Mouse (Mus musculus) midbrain, embryonic 11.5 days (tissue): Measurements from ENCODE around the gene Rbfox1. TPM values are rescaled to one million over a fixed set of nuclear protein-coding genes. Genes with fewer than 3 reads are reported as not detected.

Experiments used
- ATAC-seq: fragments of 200-750 bp; cut with Nextera tagmentation; 2 replicates; pipeline ENCODE4 v1.8.0; 2017; ENCODE audit warnings: moderate TSS enrichment, moderate library complexity; ENCODE audit not compliant: low FRiP score
- DNase-seq: peaks from one replicate; pipeline ENCODE4 v3.0.0; 2015; ENCODE audit warnings: low spot score; ENCODE audit errors: missing footprints
- H3K27ac ChIP-seq: fragments of 300-500 bp; sonication (generic); 2 replicates; pipeline ENCODE4 v1.5.1; 2014; ENCODE audit warnings: low read depth, low read length
- H3K27me3 ChIP-seq: fragments of 300-500 bp; sonication (generic); 2 replicates; pipeline ENCODE4 v1.6.1; 2014; ENCODE audit warnings: mild to moderate bottlenecking, low read length, moderate library complexity, mixed read lengths; ENCODE audit not compliant: control insufficient read depth, insufficient read depth
- H3K36me3 ChIP-seq: fragments of 300-500 bp; sonication (generic); 2 replicates; pipeline ENCODE4 v1.6.1; 2014; ENCODE audit warnings: mild to moderate bottlenecking, low read length, moderate library complexity, mixed read lengths; ENCODE audit not compliant: control insufficient read depth, insufficient read depth
- H3K4me1 ChIP-seq: fragments of 300-500 bp; sonication (generic); 2 replicates; pipeline ENCODE4 v1.6.1; 2014; ENCODE audit warnings: low read length; ENCODE audit not compliant: control insufficient read depth, insufficient read depth
- H3K4me2 ChIP-seq: fragments of 300-500 bp; sonication (generic); 2 replicates; pipeline ENCODE4 v1.6.1; 2014; ENCODE audit warnings: mild to moderate bottlenecking, moderate library complexity
- H3K4me3 ChIP-seq: fragments of 300-500 bp; sonication (generic); 2 replicates; pipeline ENCODE4 v1.5.1; 2014; ENCODE audit warnings: low read depth, low read length
- H3K9ac ChIP-seq: fragments of 300-500 bp; sonication (generic); 2 replicates; pipeline ENCODE4 v1.6.1; 2014; ENCODE audit warnings: low read length
- H3K9me3 ChIP-seq: fragments of 300-500 bp; sonication (generic); 2 replicates; pipeline ENCODE4 v1.6.1; 2016; ENCODE audit warnings: low read length; ENCODE audit not compliant: control insufficient read depth
- WGBS: fragments of 180-500 bp; shearing (Covaris S2); extraction: QIAGEN DNeasy Blood & Tissue Kit; methylation state at CpG from one replicate; pipeline ENCODE4 v1.1.7; 2014; 5-methylcytosine and 5-hydroxymethylcytosine counted together
- polyA plus RNA-seq: library from polyadenylated mRNA; unstranded; fragments of >200 nt; fragmentation: Nextera tagmentation; extraction: Ambion mirVana; gene quantifications from 2 replicates; pipeline ENCODE4 v1.2.1, GENCODE M21; 2014

Rbfox1 gene
- polyA plus RNA-seq, 1 experiment from 2014 or later: 6.1 TPM

DNA sequence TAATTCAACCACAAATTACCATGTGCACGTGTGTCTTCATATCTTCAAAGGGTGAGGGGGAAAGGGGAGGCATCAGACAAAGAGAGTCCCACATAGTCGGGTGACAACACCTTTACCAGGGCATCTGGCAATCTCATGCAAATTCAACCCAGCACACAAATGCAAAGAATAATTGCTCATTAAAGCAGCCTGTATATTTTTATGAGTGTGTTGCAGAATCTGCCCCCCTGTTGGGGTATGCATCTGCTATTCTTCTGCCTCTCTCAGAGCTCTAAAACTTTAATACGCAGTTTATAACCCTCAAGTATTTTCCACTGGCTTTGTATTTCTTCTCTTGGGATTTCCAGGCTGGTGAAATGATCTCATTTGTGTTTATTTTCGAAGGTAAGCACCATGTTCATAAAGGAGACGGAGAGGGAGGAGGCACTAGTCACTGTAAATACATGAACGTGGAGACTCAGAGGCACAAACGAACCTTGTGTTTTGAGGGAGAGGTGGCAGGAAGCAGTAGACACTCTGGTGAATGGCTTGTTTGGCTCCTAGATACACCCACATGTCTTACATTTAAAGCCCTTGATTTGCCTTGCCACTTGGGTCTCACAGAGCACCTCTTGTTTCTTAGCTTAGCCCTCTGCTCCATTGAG is 1462.5 kb downstream of the Rbfox1 start:
- ATAC-seq (no peak), DNase-seq (no peak)
- no peak overlapping the region for H3K4me3 ChIP-seq
- no peaks in the 10 kb centered on the region for H3K9me3 ChIP-seq
- no peaks in the 10 kb centered on the region for H3K36me3 ChIP-seq
- no peaks in the 10 kb centered on the region for H3K4me1 ChIP-seq
- H3K27me3 ChIP-seq: no peaks in the 10 kb centered on the region
- 80% methylated on average over 7 of the region's 7 CpGs for WGBS
- no peak overlapping the region for H3K9ac ChIP-seq
- no peak overlapping the region for H3K27ac ChIP-seq
- H3K4me2 ChIP-seq: no peak overlapping the region

- no peak overlapping the region for H3K4me3 ChIP-seq
- H3K9me3 ChIP-seq: no peaks in the 10 kb centered on the region
- peak; percentile 58; the same call in 1 of the 2 replicates for ATAC-seq
- H3K9ac ChIP-seq: no peak overlapping the region
- no peaks in the 10 kb centered on the region for H3K36me3 ChIP-seq
- WGBS: 69% methylated on average over 16 of the region's 16 CpGs
- H3K27ac ChIP-seq: no peak overlapping the region
- H3K27me3 ChIP-seq: no peaks in the 10 kb centered on the region
- H3K4me2 ChIP-seq: no peak overlapping the region
- no peak for DNase-seq
- no peaks in the 10 kb centered on the region for H3K4me1 ChIP-seq
Observed at GRCm38 (mm10) chr16:7352808-7353207, 1467.7 kb downstream of the Rbfox1 start.

DNA sequence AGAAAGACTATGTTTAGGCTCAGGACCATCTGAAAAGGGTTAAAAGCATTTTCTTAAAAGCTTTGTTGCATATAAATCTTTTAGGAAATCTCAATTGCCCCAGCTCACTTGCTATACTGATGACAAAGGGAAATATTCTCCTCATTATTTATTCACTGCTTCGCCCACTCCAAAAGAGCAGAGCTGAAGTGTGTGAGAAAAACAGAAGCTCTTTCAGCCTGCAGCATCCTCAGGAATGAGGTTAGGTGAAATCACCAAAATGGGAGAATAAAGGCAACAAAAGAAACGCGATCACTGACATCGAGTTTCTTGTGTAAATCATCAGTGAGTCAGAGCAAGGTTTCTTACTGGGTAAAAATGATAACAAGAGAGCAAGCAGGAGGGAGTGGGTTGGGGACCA is 1469.0 kb downstream of the Rbfox1 start:
- Histone ChIP-seq H3K4me1 (peaks cover 1% of the 10 kb centered on the region; the same call in 1 of the 2 replicates), H3K36me3 (no peaks in the 10 kb centered on the region), H3K27me3 (no peaks in the 10 kb centered on the region), H3K27ac (no peak overlapping the region), H3K4me2 (no peak overlapping the region), H3K9me3 (no peaks in the 10 kb centered on the region), H3K9ac (no peak overlapping the region), H3K4me3 (no peak overlapping the region)
- 72% methylated on average over 4 of the region's 4 CpGs for WGBS
- DNase-seq (no peak), ATAC-seq (no peak)

DNA sequence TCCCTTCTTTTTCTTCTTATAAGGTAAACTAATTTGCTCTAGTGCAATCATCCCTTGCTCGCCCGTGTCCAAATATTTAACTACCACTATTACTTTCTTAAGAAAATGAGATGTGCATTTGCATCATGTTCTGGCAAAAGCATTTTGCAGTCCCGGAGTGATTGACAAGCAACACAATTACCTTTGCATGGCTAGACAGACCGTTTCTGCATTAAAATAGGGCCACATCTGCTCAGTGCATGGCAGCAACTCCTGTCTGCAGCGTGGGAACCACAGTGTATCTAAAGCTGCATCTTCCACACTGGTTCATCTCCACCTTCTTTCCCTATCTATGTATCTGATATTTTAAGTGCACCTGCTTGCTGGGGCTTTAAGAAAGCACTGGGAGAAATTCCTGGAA is 1473.9 kb downstream of the Rbfox1 start:
- Histone ChIP-seq H3K27me3 (no peaks in the 10 kb centered on the region), H3K4me2 (no peak overlapping the region), H3K27ac (no peak overlapping the region; the same call in 1 of the 2 replicates), H3K9ac (no peak overlapping the region), H3K9me3 (no peaks in the 10 kb centered on the region), H3K4me3 (no peak overlapping the region), H3K36me3 (no peaks in the 10 kb centered on the region), H3K4me1 (peaks cover 4% of the 10 kb centered on the region; the same call in 1 of the 2 replicates)
- WGBS: 56% methylated on average over 5 of the region's 5 CpGs
- DNase-seq (no peak), ATAC-seq (0 out of 2 replicates have a peak, but pooled peaks have one; percentile 61)

DNA sequence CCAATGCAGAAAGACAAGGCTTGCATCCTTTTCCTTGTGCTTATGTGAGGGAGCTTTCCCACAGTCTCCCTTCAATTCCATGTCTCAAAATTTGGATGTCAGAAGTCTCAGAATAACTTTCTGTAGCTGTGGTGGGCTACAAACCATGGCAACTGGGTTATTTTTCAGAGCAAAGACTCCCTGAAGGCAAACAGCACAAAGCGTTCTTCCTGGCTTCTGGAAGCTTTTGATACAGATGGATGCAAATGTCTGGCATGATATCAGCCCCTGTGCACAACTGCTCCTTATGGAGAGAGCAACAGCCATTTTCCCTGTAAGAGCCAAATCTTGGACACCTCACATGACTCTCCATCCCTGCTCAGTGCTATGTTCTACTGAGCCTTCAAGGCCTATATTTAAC is 1475.6 kb downstream of the Rbfox1 start:
- H3K9ac ChIP-seq: no peak overlapping the region
- no peak for DNase-seq
- 97% methylated on average over 1 of the region's 1 CpGs for WGBS
- no peaks in the 10 kb centered on the region for H3K9me3 ChIP-seq
- no peaks in the 10 kb centered on the region for H3K27me3 ChIP-seq
- no peak overlapping the region for H3K4me2 ChIP-seq
- no peak overlapping the region for H3K4me3 ChIP-seq
- H3K27ac ChIP-seq: no peak overlapping the region
- H3K4me1 ChIP-seq: peaks cover 4% of the 10 kb centered on the region; the same call in 1 of the 2 replicates
- no peak for ATAC-seq
- no peaks in the 10 kb centered on the region for H3K36me3 ChIP-seq

DNA sequence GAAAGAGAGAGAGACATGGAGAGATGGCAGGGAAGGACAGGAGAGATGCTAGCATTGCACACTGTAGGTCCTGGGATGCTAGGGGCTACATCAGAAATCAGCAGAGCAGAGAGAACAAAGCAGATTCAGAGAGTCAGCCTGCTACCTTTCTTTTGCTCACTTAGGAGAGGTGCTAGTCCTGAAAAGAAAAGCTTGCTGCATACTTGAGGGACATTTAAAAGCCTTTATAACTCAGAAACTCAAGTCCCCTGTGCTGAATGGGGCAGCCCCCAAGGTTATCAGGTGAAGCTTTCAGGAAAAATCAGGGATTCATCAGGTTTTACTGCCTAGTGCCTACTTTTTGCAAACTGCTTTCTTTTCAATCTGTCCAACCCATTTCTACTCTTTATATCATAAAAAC is 1480.7 kb downstream of the Rbfox1 start:
- no peaks in the 10 kb centered on the region for H3K27me3 ChIP-seq
- no peaks in the 10 kb centered on the region for H3K4me1 ChIP-seq
- ATAC-seq (no peak), DNase-seq (no peak)
- H3K4me3 ChIP-seq: no peak overlapping the region
- H3K27ac ChIP-seq: no peak overlapping the region
- H3K36me3 ChIP-seq: no peaks in the 10 kb centered on the region
- no peaks in the 10 kb centered on the region for H3K9me3 ChIP-seq
- no peak overlapping the region for H3K4me2 ChIP-seq
- H3K9ac ChIP-seq: no peak overlapping the region

DNA sequence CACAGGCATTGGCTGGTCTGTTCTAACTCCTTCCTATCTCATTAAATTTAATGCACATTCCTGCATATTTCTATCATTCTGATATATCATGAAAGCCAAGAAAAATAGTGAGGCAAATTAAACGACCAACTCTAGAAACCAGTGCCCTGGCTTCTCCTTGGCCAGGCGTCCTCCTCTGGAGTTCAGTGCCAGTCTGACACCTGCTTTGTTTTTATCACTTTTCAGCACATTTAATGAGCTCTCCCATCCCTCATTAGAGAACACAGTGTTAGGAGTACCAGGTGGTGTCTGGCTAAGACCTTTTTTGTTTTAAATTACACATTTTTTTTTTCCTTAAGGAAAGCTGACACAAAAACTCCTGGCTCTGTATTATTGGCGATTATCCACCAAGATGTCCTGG is 1489.0 kb downstream of the Rbfox1 start:
- ATAC-seq: no peak
- H3K9ac ChIP-seq: no peak overlapping the region
- WGBS: 85% methylated on average over 3 of the region's 3 CpGs

GRCm38 (mm10) chr16:7374674-7375073 is 1489.5 kb downstream of the Rbfox1 start:
- WGBS: 41% methylated on average over 2 of the region's 2 CpGs
- ATAC-seq (no peak), DNase-seq (no peak)
- Histone ChIP-seq H3K9ac (no peak overlapping the region), H3K27me3 (no peaks in the 10 kb centered on the region), H3K4me1 (no peaks in the 10 kb centered on the region), H3K36me3 (no peaks in the 10 kb centered on the region), H3K27ac (no peak overlapping the region), H3K4me2 (no peak overlapping the region), H3K9me3 (no peaks in the 10 kb centered on the region), H3K4me3 (no peak overlapping the region)

More for the DNA sequence above, 1489.0 kb downstream of the Rbfox1 start:
- H3K4me3 ChIP-seq: no peak overlapping the region
- no peaks in the 10 kb centered on the region for H3K36me3 ChIP-seq
- H3K27ac ChIP-seq: no peak overlapping the region
- H3K4me1 ChIP-seq: no peaks in the 10 kb centered on the region
- no peak for DNase-seq
- no peak overlapping the region for H3K4me2 ChIP-seq
- no peaks in the 10 kb centered on the region for H3K27me3 ChIP-seq
- no peaks in the 10 kb centered on the region for H3K9me3 ChIP-seq

- no peaks in the 10 kb centered on the region for H3K9me3 ChIP-seq
- no peak overlapping the region for H3K9ac ChIP-seq
- ATAC-seq: no peak
Observed at GRCm38 (mm10) chr16:7396101-7396500, 1510.9 kb downstream of the Rbfox1 start.

More at GRCm38 (mm10) chr16:7396101-7396500, 1510.9 kb downstream of the Rbfox1 start:
- no peak for DNase-seq
- Histone ChIP-seq H3K4me1 (no peaks in the 10 kb centered on the region), H3K4me2 (no peak overlapping the region), H3K27me3 (no peaks in the 10 kb centered on the region), H3K27ac (no peak overlapping the region), H3K4me3 (no peak overlapping the region), H3K36me3 (no peaks in the 10 kb centered on the region)
